Mouse (Mus musculus) kidney, postnatal 0 days (tissue): ENCODE measurements at regions not wholly inside any gene's neighbourhood (a gene's known extent, or its start where the extent isn't known, plus 50 kb on each side); places are given as distances from the start of the nearest gene placed in this dataset.

Experiments used
- ATAC-seq: fragments of 200-750 bp; cut with Nextera tagmentation; replicated peaks from 2 replicates; pipeline ENCODE4 v1.8.0; 2017; ENCODE audit warnings: low read depth, moderate number of reproducible peaks, moderate TSS enrichment, moderate library complexity; ENCODE audit not compliant: low FRiP score
- DNase-seq: peaks from one replicate; pipeline ENCODE4 v3.0.0-alpha.2; 2016; ENCODE audit warnings: low spot score
- H3K27ac ChIP-seq: fragments of 300-500 bp; sonication (generic); 2 replicates; pipeline ENCODE4 v1.5.1; 2014; ENCODE audit warnings: mild to moderate bottlenecking
- H3K27me3 ChIP-seq: fragments of 300-500 bp; sonication (generic); 2 replicates; pipeline ENCODE4 v1.6.1; 2014; ENCODE audit warnings: low read length, mixed read lengths; ENCODE audit not compliant: insufficient read depth
- H3K36me3 ChIP-seq: fragments of 300-500 bp; sonication (generic); 2 replicates; pipeline ENCODE4 v1.6.1; 2014; ENCODE audit warnings: low read length, mixed read lengths; ENCODE audit not compliant: insufficient read depth
- H3K4me1 ChIP-seq: fragments of 300-500 bp; sonication (generic); replicated peaks from 2 replicates; pipeline ENCODE4 v1.6.1; 2014; ENCODE audit warnings: antibody characterized with exemption, low read length, mixed read lengths; ENCODE audit not compliant: insufficient read depth
- H3K4me2 ChIP-seq: fragments of 300-500 bp; sonication (generic); 2 replicates; pipeline ENCODE4 v1.6.1; 2014; ENCODE audit warnings: mild to moderate bottlenecking, low read length, moderate library complexity, mixed read lengths
- H3K4me3 ChIP-seq: fragments of 300-500 bp; sonication (generic); replicated peaks from 2 replicates; pipeline ENCODE4 v1.5.1; 2014; ENCODE audit warnings: low read depth, low read length
- H3K9ac ChIP-seq: fragments of 300-500 bp; sonication (generic); 2 replicates; pipeline ENCODE4 v1.6.1; 2014; ENCODE audit warnings: low read depth, low read length
- H3K9me3 ChIP-seq: fragments of 300-500 bp; sonication (generic); replicated peaks from 2 replicates; pipeline ENCODE4 v1.6.1; 2016; ENCODE audit warnings: low read length, inconsistent platforms, mixed read lengths
- CTCF ChIP-seq: IDR thresholded peaks from 2 replicates; pipeline ENCODE4 v1.5.1; 2016; ENCODE audit warnings: antibody characterized with exemption, low read depth, mild to moderate bottlenecking, moderate library complexity
- WGBS: fragments of 180-500 bp; shearing (Covaris S2); extraction: QIAGEN DNeasy Blood & Tissue Kit; methylation state at CpG from one replicate; pipeline ENCODE4 v1.1.7; 2014; 5-methylcytosine and 5-hydroxymethylcytosine counted together

- no peak for TF ChIP-seq CTCF
- Histone ChIP-seq H3K9ac (no peak overlapping the region), H3K9me3 (no peaks in the 10 kb centered on the region), H3K27me3 (no peaks in the 10 kb centered on the region), H3K27ac (no peak overlapping the region), H3K36me3 (no peaks in the 10 kb centered on the region), H3K4me3 (no peak overlapping the region), H3K4me2 (no peak overlapping the region), H3K4me1 (no peaks in the 10 kb centered on the region)
- DNase-seq (no peak), ATAC-seq (no peak)
- 77% methylated on average over 5 of the region's 5 CpGs for WGBS
Observed at GRCm38 (mm10) chr10:68633180-68633579, 90.3 kb upstream of the Tmem26 start.

GRCm38 (mm10) chr10:68652700-68653099 is 70.7 kb upstream of the Tmem26 start:
- Histone ChIP-seq H3K36me3 (no peaks in the 10 kb centered on the region), H3K9ac (no peak overlapping the region), H3K9me3 (no peaks in the 10 kb centered on the region), H3K4me2 (no peak overlapping the region), H3K4me3 (no peak overlapping the region), H3K4me1 (no peaks in the 10 kb centered on the region), H3K27me3 (no peaks in the 10 kb centered on the region), H3K27ac (no peak overlapping the region)
- DNase-seq: no peak
- no peak for ATAC-seq
- 57% methylated on average over 5 of the region's 5 CpGs for WGBS
- no peak for TF ChIP-seq CTCF

GRCm38 (mm10) chr10:68655491-68655890 is 68.0 kb upstream of the Tmem26 start:
- no peak overlapping the region for H3K27ac ChIP-seq
- no peak for DNase-seq
- H3K4me1 ChIP-seq: no peaks in the 10 kb centered on the region
- no peaks in the 10 kb centered on the region for H3K9me3 ChIP-seq
- no peak overlapping the region for H3K4me3 ChIP-seq
- 87% methylated on average over 2 of the region's 2 CpGs for WGBS
- no peaks in the 10 kb centered on the region for H3K36me3 ChIP-seq
- H3K4me2 ChIP-seq: no peak overlapping the region
- no peak for TF ChIP-seq CTCF
- ATAC-seq: no peak
- no peak overlapping the region for H3K9ac ChIP-seq
- no peaks in the 10 kb centered on the region for H3K27me3 ChIP-seq

- Histone ChIP-seq H3K27ac (no peak overlapping the region), H3K9me3 (no peaks in the 10 kb centered on the region)
- WGBS: 57% methylated on average over 3 of the region's 3 CpGs
Observed at GRCm38 (mm10) chr10:68666094-68666493, 57.4 kb upstream of the Tmem26 start.

GRCm38 (mm10) chr10:68669330-68669729 is 54.1 kb upstream of the Tmem26 start:
- Histone ChIP-seq H3K9me3 (no peaks in the 10 kb centered on the region), H3K4me2 (no peak overlapping the region), H3K9ac (no peak overlapping the region), H3K4me3 (no peak overlapping the region), H3K27me3 (no peaks in the 10 kb centered on the region), H3K27ac (no peak overlapping the region), H3K4me1 (no peaks in the 10 kb centered on the region), H3K36me3 (no peaks in the 10 kb centered on the region)
- DNase-seq: no peak
- no peak for ATAC-seq
- 90% methylated on average over 6 of the region's 6 CpGs for WGBS
- no peak for TF ChIP-seq CTCF

More at GRCm38 (mm10) chr10:68666094-68666493, 57.4 kb upstream of the Tmem26 start:
- no peak for DNase-seq
- no peak for TF ChIP-seq CTCF
- no peaks in the 10 kb centered on the region for H3K27me3 ChIP-seq
- ATAC-seq: no peak
- no peaks in the 10 kb centered on the region for H3K36me3 ChIP-seq
- no peak overlapping the region for H3K4me2 ChIP-seq
- H3K9ac ChIP-seq: no peak overlapping the region
- H3K4me3 ChIP-seq: no peak overlapping the region
- no peaks in the 10 kb centered on the region for H3K4me1 ChIP-seq

GRCm38 (mm10) chr10:68669992-68670391 is 53.5 kb upstream of the Tmem26 start:
- no peak for DNase-seq
- no peak overlapping the region for H3K4me2 ChIP-seq
- no peaks in the 10 kb centered on the region for H3K9me3 ChIP-seq
- no peaks in the 10 kb centered on the region for H3K4me1 ChIP-seq
- no peak overlapping the region for H3K27ac ChIP-seq
- no peak overlapping the region for H3K4me3 ChIP-seq
- WGBS: 84% methylated on average over 3 of the region's 3 CpGs
- H3K9ac ChIP-seq: no peak overlapping the region
- no peaks in the 10 kb centered on the region for H3K36me3 ChIP-seq
- no peak for ATAC-seq
- no peaks in the 10 kb centered on the region for H3K27me3 ChIP-seq
- TF ChIP-seq CTCF: no peak

- no peak for TF ChIP-seq CTCF
- Histone ChIP-seq H3K4me1 (no peaks in the 10 kb centered on the region), H3K36me3 (no peaks in the 10 kb centered on the region), H3K4me2 (no peak overlapping the region), H3K9me3 (no peaks in the 10 kb centered on the region), H3K9ac (no peak overlapping the region), H3K4me3 (no peak overlapping the region), H3K27me3 (no peaks in the 10 kb centered on the region), H3K27ac (no peak overlapping the region)
- 50% methylated on average over 12 of the region's 12 CpGs for WGBS
- DNase-seq (no peak), ATAC-seq (no peak)
Observed at GRCm38 (mm10) chr10:68672291-68672690, 51.2 kb upstream of the Tmem26 start.
